Mouse (Mus musculus): ENCODE measurements around the gene Rsad2. TPM values are rescaled to one million over a fixed set of nuclear protein-coding genes. Genes with fewer than 3 reads are reported as not detected.

Gene Rsad2
- polyA plus RNA-seq, 1 experiment from 2014 or later = 0.88 TPM

GRCm38 (mm10) chr12:26408707-26409106 is 47.5 kb downstream of the Rsad2 start:
- ATAC-seq = no peak
- Histone ChIP-seq H3K4me1 (ENCODE audit: control insufficient read depth, insufficient read depth, low read depth, low read length) (peaks cover 27% of the 10 kb centered on the region), H3K9ac (ENCODE audit: low read depth, low read length) (no peak overlapping the region), H3K4me2 (ENCODE audit: low read length) (no peak overlapping the region), H3K36me3 (ENCODE audit: control insufficient read depth, insufficient read depth, low read length) (no peaks in the 10 kb centered on the region), H3K27me3 (replicated peaks; ENCODE audit: control insufficient read depth, insufficient read depth, low read length) (no peaks in the 10 kb centered on the region), H3K27ac (ENCODE audit: low read depth, low read length) (no peak overlapping the region), H3K4me3 (ENCODE audit: low read length) (no peak overlapping the region), H3K9me3 (ENCODE audit: control insufficient read depth, low read length) (no peaks in the 10 kb centered on the region)
- WGBS = 46% methylated on average over 9 of the region's 9 CpGs

- no peaks in the 10 kb centered on the region for H3K27me3 ChIP-seq (replicated peaks; ENCODE audit: control insufficient read depth, insufficient read depth, low read length)
- peaks cover 11% of the 10 kb centered on the region for H3K4me1 ChIP-seq (ENCODE audit: control insufficient read depth, insufficient read depth, low read depth, low read length)
- H3K9me3 ChIP-seq (ENCODE audit: control insufficient read depth, low read length) = no peaks in the 10 kb centered on the region
- H3K4me3 ChIP-seq (ENCODE audit: low read length) = no peak overlapping the region
- peak overlapping the region; percentile 40; the same call in 1 of the 2 replicates for H3K27ac ChIP-seq (ENCODE audit: low read depth, low read length)
- peak; percentile 11; the same call in 1 of the 2 replicates for ATAC-seq
- H3K9ac ChIP-seq (ENCODE audit: low read depth, low read length) = no peak overlapping the region
- H3K4me2 ChIP-seq (ENCODE audit: low read length) = no peak overlapping the region
- 80% methylated on average over 11 of the region's 11 CpGs for WGBS
- no peaks in the 10 kb centered on the region for H3K36me3 ChIP-seq (ENCODE audit: control insufficient read depth, insufficient read depth, low read length)
Observed at GRCm38 (mm10) chr12:26404781-26405702, 51.2 kb downstream of the Rsad2 start.

GRCm38 (mm10) chr12:26403372-26404125 is 52.7 kb downstream of the Rsad2 start:
- H3K27ac ChIP-seq (ENCODE audit: low read depth, low read length) = no peak overlapping the region

GRCm38 (mm10) chr12:26401696-26402470 is 54.4 kb downstream of the Rsad2 start:
- ATAC-seq = no peak
- H3K9me3 ChIP-seq (ENCODE audit: control insufficient read depth, low read length) = no peaks in the 10 kb centered on the region
- H3K4me2 ChIP-seq (ENCODE audit: low read length) = no peak overlapping the region
- H3K9ac ChIP-seq (ENCODE audit: low read depth, low read length) = no peak overlapping the region
- no peaks in the 10 kb centered on the region for H3K36me3 ChIP-seq (ENCODE audit: control insufficient read depth, insufficient read depth, low read length)
- no peaks in the 10 kb centered on the region for H3K27me3 ChIP-seq (replicated peaks; ENCODE audit: control insufficient read depth, insufficient read depth, low read length)
- H3K4me3 ChIP-seq (ENCODE audit: low read length) = no peak overlapping the region
- 79% methylated on average over 10 of the region's 10 CpGs for WGBS
- H3K4me1 ChIP-seq (ENCODE audit: control insufficient read depth, insufficient read depth, low read depth, low read length) = peaks cover 11% of the 10 kb centered on the region
- no peak overlapping the region for H3K27ac ChIP-seq (ENCODE audit: low read depth, low read length)

More at GRCm38 (mm10) chr12:26403372-26404125, 52.7 kb downstream of the Rsad2 start:
- Histone ChIP-seq H3K9me3 (ENCODE audit: control insufficient read depth, low read length) (no peaks in the 10 kb centered on the region), H3K4me2 (ENCODE audit: low read length) (no peak overlapping the region), H3K4me3 (ENCODE audit: low read length) (no peak overlapping the region), H3K9ac (ENCODE audit: low read depth, low read length) (no peak overlapping the region), H3K36me3 (ENCODE audit: control insufficient read depth, insufficient read depth, low read length) (no peaks in the 10 kb centered on the region), H3K4me1 (ENCODE audit: control insufficient read depth, insufficient read depth, low read depth, low read length) (peaks cover 11% of the 10 kb centered on the region), H3K27me3 (replicated peaks; ENCODE audit: control insufficient read depth, insufficient read depth, low read length) (no peaks in the 10 kb centered on the region)
- WGBS = 81% methylated on average over 16 of the region's 16 CpGs
- ATAC-seq = no peak

- H3K4me1 ChIP-seq (ENCODE audit: control insufficient read depth, insufficient read depth, low read depth, low read length) = peaks cover 11% of the 10 kb centered on the region
- no peak overlapping the region for H3K27ac ChIP-seq (ENCODE audit: low read depth, low read length)
- H3K4me3 ChIP-seq (ENCODE audit: low read length) = no peak overlapping the region
- H3K9me3 ChIP-seq (ENCODE audit: control insufficient read depth, low read length) = no peaks in the 10 kb centered on the region
- H3K27me3 ChIP-seq (replicated peaks; ENCODE audit: control insufficient read depth, insufficient read depth, low read length) = no peaks in the 10 kb centered on the region
- no peak overlapping the region for H3K9ac ChIP-seq (ENCODE audit: low read depth, low read length)
- no peak for ATAC-seq
- H3K4me2 ChIP-seq (ENCODE audit: low read length) = no peak overlapping the region
- WGBS = 85% methylated on average over 1 of the region's 1 CpGs
- no peaks in the 10 kb centered on the region for H3K36me3 ChIP-seq (ENCODE audit: control insufficient read depth, insufficient read depth, low read length)
Observed at GRCm38 (mm10) chr12:26401254-26401653, 55.0 kb downstream of the Rsad2 start.

- H3K9ac ChIP-seq (ENCODE audit: low read depth, low read length) = no peak overlapping the region
- H3K4me3 ChIP-seq (ENCODE audit: low read length) = no peak overlapping the region
- peaks cover 6% of the 10 kb centered on the region for H3K4me1 ChIP-seq (ENCODE audit: control insufficient read depth, insufficient read depth, low read depth, low read length)
- H3K27me3 ChIP-seq (replicated peaks; ENCODE audit: control insufficient read depth, insufficient read depth, low read length) = no peaks in the 10 kb centered on the region
- H3K27ac ChIP-seq (ENCODE audit: low read depth, low read length) = no peak overlapping the region
- H3K4me2 ChIP-seq (ENCODE audit: low read length) = no peak overlapping the region
- 95% methylated on average over 1 of the region's 1 CpGs for WGBS
- no peaks in the 10 kb centered on the region for H3K36me3 ChIP-seq (ENCODE audit: control insufficient read depth, insufficient read depth, low read length)
- ATAC-seq = no peak; the same call in 1 of the 2 replicates
- no peaks in the 10 kb centered on the region for H3K9me3 ChIP-seq (ENCODE audit: control insufficient read depth, low read length)
Observed at GRCm38 (mm10) chr12:26400762-26401161, 55.5 kb downstream of the Rsad2 start.

GRCm38 (mm10) chr12:26399391-26399790 is 56.9 kb downstream of the Rsad2 start:
- no peak for ATAC-seq
- Histone ChIP-seq H3K9me3 (ENCODE audit: control insufficient read depth, low read length) (no peaks in the 10 kb centered on the region), H3K27me3 (replicated peaks; ENCODE audit: control insufficient read depth, insufficient read depth, low read length) (no peaks in the 10 kb centered on the region), H3K4me1 (ENCODE audit: control insufficient read depth, insufficient read depth, low read depth, low read length) (peaks cover 7% of the 10 kb centered on the region), H3K4me3 (ENCODE audit: low read length) (no peak overlapping the region), H3K9ac (ENCODE audit: low read depth, low read length) (no peak overlapping the region), H3K4me2 (ENCODE audit: low read length) (no peak overlapping the region), H3K36me3 (ENCODE audit: control insufficient read depth, insufficient read depth, low read length) (no peaks in the 10 kb centered on the region), H3K27ac (ENCODE audit: low read depth, low read length) (no peak overlapping the region)
- 77% methylated on average over 6 of the region's 6 CpGs for WGBS

- Histone ChIP-seq H3K4me2 (ENCODE audit: low read length) (no peak overlapping the region), H3K4me3 (ENCODE audit: low read length) (no peak overlapping the region), H3K4me1 (ENCODE audit: control insufficient read depth, insufficient read depth, low read depth, low read length) (peaks cover 15% of the 10 kb centered on the region), H3K9ac (ENCODE audit: low read depth, low read length) (no peak overlapping the region), H3K9me3 (ENCODE audit: control insufficient read depth, low read length) (no peaks in the 10 kb centered on the region), H3K36me3 (ENCODE audit: control insufficient read depth, insufficient read depth, low read length) (no peaks in the 10 kb centered on the region), H3K27ac (ENCODE audit: low read depth, low read length) (no peak overlapping the region), H3K27me3 (replicated peaks; ENCODE audit: control insufficient read depth, insufficient read depth, low read length) (no peaks in the 10 kb centered on the region)
- ATAC-seq = no peak
- 83% methylated on average over 2 of the region's 2 CpGs for WGBS
Observed at GRCm38 (mm10) chr12:26398597-26398996, 57.7 kb downstream of the Rsad2 start.

All from hindbrain, embryonic 16.5 days (tissue).